ENCODE assay signal across 14 mouse cellular contexts in the genomic region with DNA sequence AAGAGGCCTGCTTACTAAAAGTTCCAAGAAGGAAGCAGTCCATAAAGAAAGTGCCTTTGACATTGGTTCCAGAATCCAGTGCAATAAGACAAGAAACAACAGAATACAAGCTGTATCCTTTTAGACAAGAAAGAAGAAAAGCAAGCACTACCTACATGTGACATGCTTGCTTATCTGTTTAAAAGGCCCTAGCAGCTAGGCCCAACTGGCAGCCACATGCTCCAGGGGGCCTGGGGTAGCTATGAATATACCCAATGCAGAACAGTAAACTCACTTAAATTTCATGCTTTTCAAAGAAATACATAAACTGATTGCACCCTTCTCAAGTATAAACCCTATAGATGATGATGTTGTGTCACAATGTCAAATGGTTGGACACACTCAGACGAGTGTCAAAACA.
"Had no signal": no experiment of that assay in that cellular context is flagged by ENCODE, and none has a peak within 500 bp of the region (broad histone marks: within the 10 kb centered on the region; RNA-seq: fewer than 3 reads in every experiment).

No protein-coding gene starts in this region.

- H3K9ac ChIP-seq: neural tube, embryonic 12.5 days; neural tube, embryonic 13.5 days; neural tube, embryonic 15.5 days; stomach, embryonic 15.5 days had no signal

- H3K4me3 ChIP-seq: neural tube, embryonic 12.5 days; neural tube, embryonic 13.5 days; neural tube, embryonic 15.5 days; stomach, embryonic 15.5 days had no signal

- H3K9me3 ChIP-seq: neural tube, embryonic 12.5 days; neural tube, embryonic 13.5 days; neural tube, embryonic 15.5 days; stomach, embryonic 15.5 days had no signal

- DNase-seq: right cerebral cortex, adult 18-20 months; right cerebral cortex, postnatal 14 days; right cerebral cortex, postnatal 25 days; right cerebral cortex, postnatal 4 days; spleen, adult 18-20 months; thymus, adult 18-20 months; thymus, adult 2 months; thymus, postnatal 25 days; thymus, postnatal 36 days had no signal

- H3K36me3 ChIP-seq: neural tube, embryonic 12.5 days; neural tube, embryonic 13.5 days; neural tube, embryonic 15.5 days; stomach, embryonic 15.5 days had no signal

- H3K27me3 ChIP-seq: neural tube, embryonic 12.5 days; neural tube, embryonic 13.5 days; neural tube, embryonic 15.5 days; stomach, embryonic 15.5 days had no signal

- H3K27ac ChIP-seq: neural tube, embryonic 12.5 days; neural tube, embryonic 13.5 days; neural tube, embryonic 15.5 days; stomach, embryonic 15.5 days; stomach, postnatal 0 days had no signal
